Mouse (Mus musculus) embryonic facial prominence, embryonic 12.5 days (tissue): ENCODE measurements at regions not wholly inside any gene's neighbourhood (a gene's known extent, or its start where the extent isn't known, plus 50 kb on each side); places are given as distances from the start of the nearest gene placed in this dataset.

Experiments
- ATAC-seq: fragments of 200-750 bp; cut with Nextera tagmentation; 2 replicates; pipeline ENCODE4 v1.8.0; 2017; ENCODE audit not compliant: insufficient number of reproducible peaks, insufficient read depth, low FRiP score, low TSS enrichment
- H3K27ac ChIP-seq: fragments of 300-500 bp; sonication (generic); 2 replicates; pipeline ENCODE4 v1.5.1; 2016; ENCODE audit warnings: mild to moderate bottlenecking
- H3K27me3 ChIP-seq: fragments of 300-500 bp; sonication (generic); 2 replicates; pipeline ENCODE4 v1.6.1; 2016; ENCODE audit warnings: mild to moderate bottlenecking, moderate library complexity
- H3K36me3 ChIP-seq: fragments of 300-500 bp; sonication (generic); 2 replicates; pipeline ENCODE4 v1.6.1; 2016; ENCODE audit warnings: mild to moderate bottlenecking
- H3K4me1 ChIP-seq: fragments of 300-500 bp; sonication (generic); 2 replicates; pipeline ENCODE4 v1.6.1; 2016
- H3K4me2 ChIP-seq: fragments of 300-500 bp; sonication (generic); replicated peaks from 2 replicates; pipeline ENCODE4 v1.6.1; 2016; ENCODE audit warnings: mild to moderate bottlenecking, moderate library complexity
- H3K4me3 ChIP-seq: fragments of 300-500 bp; sonication (generic); 2 replicates; pipeline ENCODE4 v1.5.1; 2016; ENCODE audit warnings: mild to moderate bottlenecking
- H3K9ac ChIP-seq: fragments of 300-500 bp; sonication (generic); 2 replicates; pipeline ENCODE4 v1.6.1; 2016; ENCODE audit warnings: mild to moderate bottlenecking, moderate library complexity
- H3K9me3 ChIP-seq: fragments of 300-500 bp; sonication (generic); 2 replicates; pipeline ENCODE4 v1.6.1; 2016; ENCODE audit warnings: mild to moderate bottlenecking, moderate library complexity
- WGBS: fragments of 180-500 bp; shearing (Covaris S2); methylation state at CpG from one replicate; pipeline ENCODE4 v1.1.7; 2016; 5-methylcytosine and 5-hydroxymethylcytosine counted together

GRCm38 (mm10) chr4:29604322-29604721 is 791.4 kb downstream of the Epha7 start:
- no peak for ATAC-seq
- no peaks in the 10 kb centered on the region for H3K36me3 ChIP-seq
- no peak overlapping the region for H3K27ac ChIP-seq
- H3K9ac ChIP-seq, result no peak overlapping the region
- no peak overlapping the region for H3K4me3 ChIP-seq
- no peaks in the 10 kb centered on the region for H3K27me3 ChIP-seq
- H3K9me3 ChIP-seq, result no peaks in the 10 kb centered on the region
- WGBS, result 62% methylated on average over 2 of the region's 2 CpGs
- no peaks in the 10 kb centered on the region for H3K4me1 ChIP-seq
- H3K4me2 ChIP-seq, result no peak overlapping the region

GRCm38 (mm10) chr4:29617910-29618309 is 805.0 kb downstream of the Epha7 start:
- Histone ChIP-seq H3K9me3 (no peaks in the 10 kb centered on the region), H3K4me3 (no peak overlapping the region), H3K36me3 (no peaks in the 10 kb centered on the region), H3K4me2 (no peak overlapping the region), H3K4me1 (no peaks in the 10 kb centered on the region), H3K27me3 (no peaks in the 10 kb centered on the region), H3K9ac (no peak overlapping the region), H3K27ac (no peak overlapping the region)
- WGBS, result 84% methylated on average over 3 of the region's 3 CpGs
- no peak for ATAC-seq

GRCm38 (mm10) chr4:29644839-29645565 is 832.1 kb downstream of the Epha7 start:
- WGBS, result 26% methylated on average over 2 of the region's 2 CpGs
- Histone ChIP-seq H3K27me3 (no peaks in the 10 kb centered on the region), H3K27ac (no peak overlapping the region), H3K4me3 (no peak overlapping the region), H3K9me3 (no peaks in the 10 kb centered on the region), H3K4me2 (no peak overlapping the region), H3K4me1 (no peaks in the 10 kb centered on the region), H3K9ac (no peak overlapping the region), H3K36me3 (no peaks in the 10 kb centered on the region)
- no peak for ATAC-seq

GRCm38 (mm10) chr4:29653951-29654350 is 841.0 kb downstream of the Epha7 start:
- Histone ChIP-seq H3K9ac (no peak overlapping the region), H3K4me2 (no peak overlapping the region), H3K4me3 (no peak overlapping the region), H3K27me3 (no peaks in the 10 kb centered on the region), H3K9me3 (no peaks in the 10 kb centered on the region), H3K36me3 (no peaks in the 10 kb centered on the region), H3K27ac (no peak overlapping the region), H3K4me1 (no peaks in the 10 kb centered on the region)
- ATAC-seq, result no peak
- whole genome bisulfite sequencing, result 58% methylated on average over 2 of the region's 2 CpGs

- H3K27me3 ChIP-seq, result no peaks in the 10 kb centered on the region
- H3K4me2 ChIP-seq, result no peak overlapping the region
- no peaks in the 10 kb centered on the region for H3K9me3 ChIP-seq
- WGBS, result 76% methylated on average over 1 of the region's 1 CpGs
- no peaks in the 10 kb centered on the region for H3K4me1 ChIP-seq
- no peaks in the 10 kb centered on the region for H3K36me3 ChIP-seq
- no peak for ATAC-seq
- H3K4me3 ChIP-seq, result no peak overlapping the region
- no peak overlapping the region for H3K27ac ChIP-seq
- H3K9ac ChIP-seq, result no peak overlapping the region
These were observed 842.7 kb downstream of the Epha7 start for GRCm38 (mm10) chr4:29655606-29656005.

DNA sequence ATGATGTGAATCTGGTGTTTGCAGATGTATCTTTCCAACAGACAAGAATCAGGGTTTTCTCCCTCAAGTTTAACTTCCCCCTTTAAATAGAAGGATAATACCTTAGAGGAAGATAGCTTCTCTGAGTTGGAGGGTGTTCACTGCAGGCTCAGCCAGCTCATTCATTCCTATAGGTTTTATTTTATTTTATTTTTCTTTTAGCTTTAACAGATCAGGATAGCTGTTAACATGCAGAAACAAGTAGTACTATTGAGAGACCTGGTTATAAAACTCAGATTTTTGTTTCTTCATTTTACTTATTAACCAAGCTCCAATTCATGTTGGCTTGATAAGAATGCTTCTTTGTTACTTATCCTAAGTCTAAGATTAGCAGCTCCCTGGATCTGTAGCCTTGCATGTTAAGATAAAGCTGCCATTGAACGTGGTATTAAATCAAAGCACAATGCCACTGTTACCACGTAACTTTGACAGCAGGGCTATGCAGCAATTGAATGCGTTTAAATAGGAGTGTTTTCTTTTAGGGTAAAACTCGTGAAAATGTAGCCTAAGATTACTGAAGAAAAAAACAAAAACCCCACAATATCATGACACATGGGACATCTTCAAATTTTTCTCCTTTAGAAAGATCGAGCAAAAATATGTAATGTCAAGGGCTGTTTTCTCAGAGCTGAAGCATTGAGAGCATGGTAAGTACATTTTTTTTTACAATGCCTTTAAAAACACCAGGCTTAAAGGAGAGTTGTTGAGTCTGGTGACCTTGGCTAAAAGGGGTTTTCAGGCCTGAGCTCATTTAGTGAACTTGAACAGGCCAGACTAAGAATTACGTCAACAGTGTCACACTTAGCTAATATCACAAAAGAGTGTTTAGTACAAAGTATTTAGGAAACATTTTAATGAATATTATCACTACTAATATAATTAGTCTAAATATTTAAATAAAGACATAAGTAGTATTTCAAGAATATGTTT is 848.5 kb downstream of the Epha7 start:
- no peak overlapping the region for H3K4me3 ChIP-seq
- no peak for ATAC-seq

GRCm38 (mm10) chr4:29665561-29665960 is 852.6 kb downstream of the Epha7 start:
- H3K4me3 ChIP-seq, result no peak overlapping the region
- no peaks in the 10 kb centered on the region for H3K27me3 ChIP-seq
- H3K36me3 ChIP-seq, result no peaks in the 10 kb centered on the region
- H3K4me2 ChIP-seq, result no peak overlapping the region
- H3K4me1 ChIP-seq, result no peaks in the 10 kb centered on the region
- WGBS, result 78% methylated on average over 8 of the region's 8 CpGs
- no peaks in the 10 kb centered on the region for H3K9me3 ChIP-seq
- no peak for ATAC-seq
- no peak overlapping the region for H3K27ac ChIP-seq
- no peak overlapping the region for H3K9ac ChIP-seq

More for the DNA sequence above, 848.5 kb downstream of the Epha7 start:
- H3K9ac ChIP-seq, result no peak overlapping the region
- H3K36me3 ChIP-seq, result no peaks in the 10 kb centered on the region
- WGBS, result 62% methylated on average over 6 of the region's 6 CpGs
- no peak overlapping the region for H3K27ac ChIP-seq
- H3K9me3 ChIP-seq, result no peaks in the 10 kb centered on the region
- H3K27me3 ChIP-seq, result no peaks in the 10 kb centered on the region
- H3K4me1 ChIP-seq, result no peaks in the 10 kb centered on the region
- H3K4me2 ChIP-seq, result no peak overlapping the region

GRCm38 (mm10) chr4:29694153-29694552 is 881.2 kb downstream of the Epha7 start:
- Histone ChIP-seq H3K36me3 (no peaks in the 10 kb centered on the region), H3K9me3 (no peaks in the 10 kb centered on the region), H3K27me3 (no peaks in the 10 kb centered on the region), H3K9ac (no peak overlapping the region), H3K27ac (no peak overlapping the region), H3K4me2 (no peak overlapping the region), H3K4me1 (peaks cover 5% of the 10 kb centered on the region; the same call in 1 of the 2 replicates), H3K4me3 (no peak overlapping the region)
- ATAC-seq, result no peak
- WGBS, result 64% methylated on average over 3 of the region's 3 CpGs

DNA sequence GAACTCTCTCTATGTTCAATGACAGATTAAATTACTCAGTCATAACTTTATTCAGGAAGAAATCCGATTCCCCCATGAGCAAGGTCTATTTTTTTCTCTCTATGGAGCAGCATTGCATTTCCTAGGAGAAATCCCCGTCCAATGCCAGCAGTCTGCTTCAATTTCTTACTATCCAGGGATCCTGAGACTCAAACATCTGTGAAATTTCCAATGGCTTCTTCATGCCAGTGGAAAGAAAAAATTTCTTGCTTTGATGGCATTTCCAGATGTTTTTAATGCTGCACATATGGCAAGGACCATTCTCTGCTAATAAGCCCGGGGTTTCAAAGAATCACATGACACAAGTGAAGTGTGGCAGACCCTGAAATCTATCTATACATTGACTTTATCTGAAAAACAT is 919.6 kb downstream of the Epha7 start:
- Histone ChIP-seq H3K9ac (no peak overlapping the region), H3K9me3 (no peaks in the 10 kb centered on the region), H3K27ac (0 out of 2 replicates have a peak overlapping the region, but pooled peaks have one; percentile 11), H3K4me2 (no peak overlapping the region), H3K4me1 (no peaks in the 10 kb centered on the region), H3K36me3 (no peaks in the 10 kb centered on the region), H3K27me3 (no peaks in the 10 kb centered on the region), H3K4me3 (no peak overlapping the region)
- WGBS, result 16% methylated on average over 3 of the region's 3 CpGs
- 0 out of 2 replicates have a peak, but pooled peaks have one; percentile 10 for ATAC-seq

GRCm38 (mm10) chr4:29741991-29742390 is 929.1 kb downstream of the Epha7 start:
- 61% methylated on average over 5 of the region's 5 CpGs for WGBS
- no peak overlapping the region for H3K9ac ChIP-seq
- H3K4me2 ChIP-seq, result no peak overlapping the region
- no peaks in the 10 kb centered on the region for H3K27me3 ChIP-seq
- ATAC-seq, result no peak
- no peaks in the 10 kb centered on the region for H3K9me3 ChIP-seq
- H3K4me1 ChIP-seq, result no peaks in the 10 kb centered on the region
- H3K27ac ChIP-seq, result no peak overlapping the region
- no peak overlapping the region for H3K4me3 ChIP-seq
- H3K36me3 ChIP-seq, result no peaks in the 10 kb centered on the region

- no peaks in the 10 kb centered on the region for H3K4me1 ChIP-seq
- H3K9ac ChIP-seq, result no peak overlapping the region
- H3K4me3 ChIP-seq, result no peak overlapping the region
- H3K9me3 ChIP-seq, result no peaks in the 10 kb centered on the region
- ATAC-seq, result no peak
- H3K36me3 ChIP-seq, result no peaks in the 10 kb centered on the region
- 27% methylated on average over 2 of the region's 2 CpGs for WGBS
- no peaks in the 10 kb centered on the region for H3K27me3 ChIP-seq
- H3K4me2 ChIP-seq, result no peak overlapping the region
- no peak overlapping the region for H3K27ac ChIP-seq
These were observed 929.8 kb downstream of the Epha7 start for GRCm38 (mm10) chr4:29742746-29743145.
